Mouse (Mus musculus) G1E-ER4 (cell line): ENCODE results near the gene Ntrk1. TPM values are rescaled to one million over a fixed set of nuclear protein-coding genes. Genes with fewer than 3 reads are reported as not detected.

Source experiments
- GATA1 ChIP-seq: IDR thresholded peaks from one replicate; pipeline ENCODE4 v1.8.0; 2012; ENCODE audit warnings: low read length, inconsistent platforms
- polyA plus RNA-seq: library from polyadenylated mRNA; stranded (reverse); fragments of >175 nt; gene quantifications from 2 replicates; pipeline ENCODE4 v1.2.3, GENCODE M21; 2012

Gene Ntrk1
- polyA plus RNA-seq, 1 experiment, result not detected

GRCm38 (mm10) chr3:87766284-87766667 lies 28.7 kb downstream of the Ntrk1 start:
- TF ChIP-seq GATA1, result no peak

GRCm38 (mm10) chr3:87765631-87766283 lies 29.2 kb downstream of the Ntrk1 start:
- no peak for TF ChIP-seq GATA1

- no peak for TF ChIP-seq GATA1
Measured at GRCm38 (mm10) chr3:87765091-87765490, 29.9 kb downstream of the Ntrk1 start.

GRCm38 (mm10) chr3:87764506-87764905 lies 30.5 kb downstream of the Ntrk1 start:
- TF ChIP-seq GATA1, result no peak

GRCm38 (mm10) chr3:87763683-87764289 lies 31.2 kb downstream of the Ntrk1 start:
- no peak for TF ChIP-seq GATA1

- no peak for TF ChIP-seq GATA1
Measured at GRCm38 (mm10) chr3:87763202-87763601, 31.8 kb downstream of the Ntrk1 start.

- TF ChIP-seq GATA1, result no peak
Measured at GRCm38 (mm10) chr3:87761408-87762375, 33.3 kb downstream of the Ntrk1 start.

- TF ChIP-seq GATA1, result no peak
Measured at GRCm38 (mm10) chr3:87758641-87759040, 36.3 kb downstream of the Ntrk1 start.

- no peak for TF ChIP-seq GATA1
Measured at GRCm38 (mm10) chr3:87756488-87756887, 38.5 kb downstream of the Ntrk1 start.

- no peak for TF ChIP-seq GATA1
Measured at GRCm38 (mm10) chr3:87755964-87756363, 39.0 kb downstream of the Ntrk1 start.

- TF ChIP-seq GATA1, result no peak
Measured at GRCm38 (mm10) chr3:87753829-87754228, 41.1 kb downstream of the Ntrk1 start.

GRCm38 (mm10) chr3:87752567-87752966 lies 42.4 kb downstream of the Ntrk1 start:
- TF ChIP-seq GATA1, result no peak

- no peak for TF ChIP-seq GATA1
Measured at GRCm38 (mm10) chr3:87749977-87750376, 45.0 kb downstream of the Ntrk1 start.

- TF ChIP-seq GATA1, result no peak
Measured at GRCm38 (mm10) chr3:87749036-87749435, 45.9 kb downstream of the Ntrk1 start.

- TF ChIP-seq GATA1, result no peak
Measured at GRCm38 (mm10) chr3:87748431-87748830, 46.5 kb downstream of the Ntrk1 start, which contains the start of gene Lrrc71. Lrrc71 (minus strand) TSS chr3:87748625.

GRCm38 (mm10) chr3:87745036-87745659 lies 49.8 kb downstream of the Ntrk1 start:
- TF ChIP-seq GATA1, result no peak
